Mouse (Mus musculus) CH12.LX (cell line): ENCODE results near the gene Fam222a. TPM values are rescaled to one million over a fixed set of nuclear protein-coding genes. Genes with fewer than 3 reads are reported as not detected.

ENCODE experiments used
- DNase-seq: peaks from one replicate; pipeline ENCODE4 v3.0.0-alpha.2; 2013; ENCODE audit errors: extremely low read depth
- H3K27ac ChIP-seq: 2 replicates; pipeline ENCODE4 v1.5.1; 2012; ENCODE audit warnings: low read depth, mild to moderate bottlenecking, control low read depth, moderate library complexity; ENCODE audit not compliant: insufficient read depth
- H3K27me3 ChIP-seq: replicated peaks from 2 replicates; pipeline ENCODE3; 2012; ENCODE audit warnings: inconsistent platforms
- H3K36me3 ChIP-seq, 2 experiments: replicated peaks in 1 of 2; 2 replicates each; pipeline versions ENCODE3 to v1.6.1; 2012; ENCODE audit warnings: inconsistent platforms in 1 of 2, low read length in 1 of 2, mild to moderate bottlenecking in 1 of 2, mixed read lengths in 1 of 2, moderate library complexity in 1 of 2; ENCODE audit not compliant: control insufficient read depth in 1 of 2, insufficient read depth in 1 of 2
- H3K4me1 ChIP-seq, 2 experiments: 2 replicates each; pipeline ENCODE4 v1.6.1; 2012; ENCODE audit warnings: inconsistent platforms in 1 of 2, moderate library complexity in 1 of 2; ENCODE audit not compliant: insufficient read depth in 2 of 2, control insufficient read depth in 1 of 2
- H3K4me2 ChIP-seq: 2 replicates; pipeline ENCODE4 v1.6.1; 2012; ENCODE audit warnings: low read depth, mild to moderate bottlenecking, control low read depth; ENCODE audit not compliant: poor library complexity, insufficient read depth, severe bottlenecking
- H3K4me3 ChIP-seq, 3 experiments: fragments of 150-350 bp in 1 of 3; sonication (generic) in 1 of 3; replicated peaks in 1 of 3; 2 replicates each; pipeline versions ENCODE3 to v1.5.1; 2011 to 2012; ENCODE audit warnings: low read depth in 2 of 3, low read length in 2 of 3, mild to moderate bottlenecking in 2 of 3, moderate library complexity in 2 of 3, control low read depth in 1 of 3, improper control_type of control experiment in 1 of 3, inconsistent platforms in 1 of 3, mixed read lengths in 1 of 3; ENCODE audit not compliant: poor library complexity in 1 of 3
- H3K79me2 ChIP-seq: replicated peaks from 2 replicates; pipeline ENCODE4 v1.6.1; 2012; ENCODE audit warnings: mild to moderate bottlenecking, moderate library complexity; ENCODE audit not compliant: control insufficient read depth, poor library complexity, insufficient read depth, severe bottlenecking; ENCODE audit errors: extremely low read depth
- H3K9ac ChIP-seq: 2 replicates; pipeline ENCODE4 v1.6.1; 2012; ENCODE audit warnings: low read depth, mild to moderate bottlenecking, control low read depth, moderate library complexity; ENCODE audit not compliant: insufficient read depth
- H3K9me3 ChIP-seq: replicated peaks from 2 replicates; pipeline ENCODE3; 2012; ENCODE audit warnings: low read length, inconsistent platforms, mixed read lengths
- CHD2 ChIP-seq: IDR thresholded peaks from 2 replicates; pipeline ENCODE4 v1.6.1; 2011; ENCODE audit warnings: low read length, improper control_type of control experiment
- CTCF ChIP-seq, 2 experiments: IDR thresholded peaks in 1 of 2; conservative IDR thresholded peaks in 1 of 2; 2 replicates each; pipeline ENCODE4 v1.5.1; 2011 to 2012; ENCODE audit warnings: low read depth in 2 of 2, low read length in 2 of 2, improper control_type of control experiment in 1 of 2, inconsistent platforms in 1 of 2, mild to moderate bottlenecking in 1 of 2, moderate library complexity in 1 of 2
- E2F4 ChIP-seq: IDR thresholded peaks from 2 replicates; pipeline ENCODE4 v1.6.1; 2011; ENCODE audit warnings: low read depth, low read length, improper control_type of control experiment; ENCODE audit not compliant: insufficient replicate concordance
- ETS1 ChIP-seq: conservative IDR thresholded peaks from 2 replicates; pipeline ENCODE4 v1.6.1; 2012; ENCODE audit warnings: low read depth, mild to moderate bottlenecking, inconsistent platforms, low read length, improper control_type of control experiment, moderate library complexity
- HCFC1 ChIP-seq: IDR thresholded peaks from 2 replicates; pipeline ENCODE4 v1.6.1; 2012; ENCODE audit warnings: low read depth, mild to moderate bottlenecking, inconsistent platforms, low read length, improper control_type of control experiment
- JUN ChIP-seq: IDR thresholded peaks from 2 replicates; pipeline ENCODE4 v1.6.1; 2011; ENCODE audit warnings: low read depth, mild to moderate bottlenecking, low read length, improper control_type of control experiment, moderate library complexity; ENCODE audit not compliant: insufficient read depth
- JUND ChIP-seq: conservative IDR thresholded peaks from 2 replicates; pipeline ENCODE4 v1.6.1; 2011; ENCODE audit warnings: low read depth, low read length, improper control_type of control experiment
- KAT2A ChIP-seq: IDR thresholded peaks from 2 replicates; pipeline ENCODE4 v1.6.1; 2012; ENCODE audit warnings: low read length, improper control_type of control experiment, inconsistent platforms; ENCODE audit not compliant: insufficient replicate concordance
- MAX ChIP-seq: IDR thresholded peaks from 2 replicates; pipeline ENCODE4 v1.6.1; 2011; ENCODE audit warnings: low read length, improper control_type of control experiment
- MXI1 ChIP-seq: IDR thresholded peaks from 2 replicates; pipeline ENCODE4 v1.6.1; 2011; ENCODE audit warnings: mild to moderate bottlenecking, low read depth, low read length, improper control_type of control experiment
- MYC ChIP-seq: IDR thresholded peaks from 2 replicates; pipeline ENCODE4 v1.6.1; 2011; ENCODE audit warnings: low read depth, mild to moderate bottlenecking, improper control_type of control experiment, low read length
- POLR2A ChIP-seq: IDR thresholded peaks from 2 replicates; pipeline ENCODE4 v1.6.1; 2011; ENCODE audit warnings: low read depth, mild to moderate bottlenecking, improper control_type of control experiment, low read length
- RAD21 ChIP-seq: IDR thresholded peaks from 2 replicates; pipeline ENCODE4 v1.6.1; 2011; ENCODE audit warnings: low read depth, mild to moderate bottlenecking, low read length, improper control_type of control experiment, moderate library complexity
- RCOR1 ChIP-seq: conservative IDR thresholded peaks from 2 replicates; pipeline ENCODE4 v1.6.1; 2012; ENCODE audit warnings: low read depth, mild to moderate bottlenecking, inconsistent platforms, low read length, improper control_type of control experiment
- SMC3 ChIP-seq: IDR thresholded peaks from 2 replicates; pipeline ENCODE4 v1.6.1; 2011; ENCODE audit warnings: low read depth, low read length, improper control_type of control experiment
- TBP ChIP-seq: conservative IDR thresholded peaks from 2 replicates; pipeline ENCODE4 v1.6.1; 2011; ENCODE audit warnings: low read depth, low read length, improper control_type of control experiment
- TCF12 ChIP-seq: IDR thresholded peaks from 2 replicates; pipeline ENCODE4 v1.6.1; 2014; ENCODE audit warnings: low read depth, mild to moderate bottlenecking, inconsistent platforms, low read length, improper control_type of control experiment
- UBTF ChIP-seq: IDR thresholded peaks from 2 replicates; pipeline ENCODE4 v1.6.1; 2012; ENCODE audit warnings: low read depth, mild to moderate bottlenecking, inconsistent platforms, low read length, improper control_type of control experiment, moderate library complexity
- USF2 ChIP-seq: conservative IDR thresholded peaks from 2 replicates; pipeline ENCODE4 v1.6.1; 2011; ENCODE audit warnings: low read depth, low read length, improper control_type of control experiment
- ZMIZ1 ChIP-seq: IDR thresholded peaks from 2 replicates; pipeline ENCODE4 v1.6.1; 2012; ENCODE audit warnings: low read depth, mild to moderate bottlenecking, inconsistent platforms, low read length, improper control_type of control experiment
- ZNF384 ChIP-seq: IDR thresholded peaks from 2 replicates; pipeline ENCODE4 v1.6.1; 2012; ENCODE audit warnings: low read depth, low read length, improper control_type of control experiment, inconsistent platforms
- dilution Hi-C: fragments of 300-500 bp; cut with MboI; formaldehyde crosslinking; loops from 2 replicates; pipeline ENCODE4 v1.14.3; 2020; ENCODE audit warnings: low sequenced_read_pairs; ENCODE audit not compliant: extremely low pct_unique_long_range_greater_than_20kb, extremely low pct_ligation_motif_present
- in situ Hi-C: fragments of 300-500 bp; cut with MboI; formaldehyde crosslinking; loops from 3 replicates; pipeline ENCODE4 v1.14.3; 2019; ENCODE audit warnings: low sequenced_read_pairs, low pct_ligation_motif_present, low pct_unique_long_range_greater_than_20kb, mixed read lengths
- polyA plus RNA-seq: library from polyadenylated mRNA; unstranded; fragments of >175 nt; gene quantifications from 2 replicates; pipeline ENCODE4 v1.2.1, GENCODE M21; 2012; ENCODE audit warnings: low read depth; ENCODE audit not compliant: insufficient read length
- total RNA-seq, 2 experiments: library from RNA; depleted of rRNA; stranded (reverse); fragments of 300-350 nt in 1 of 2; fragments of >200 nt in 1 of 2; gene quantifications; 2 replicates each; pipeline ENCODE4 v1.2.3; 2012 to 2014

Gene Fam222a
- total and polyA plus RNA-seq, 3 experiments = 0.13 TPM; not detected in 2

DNA sequence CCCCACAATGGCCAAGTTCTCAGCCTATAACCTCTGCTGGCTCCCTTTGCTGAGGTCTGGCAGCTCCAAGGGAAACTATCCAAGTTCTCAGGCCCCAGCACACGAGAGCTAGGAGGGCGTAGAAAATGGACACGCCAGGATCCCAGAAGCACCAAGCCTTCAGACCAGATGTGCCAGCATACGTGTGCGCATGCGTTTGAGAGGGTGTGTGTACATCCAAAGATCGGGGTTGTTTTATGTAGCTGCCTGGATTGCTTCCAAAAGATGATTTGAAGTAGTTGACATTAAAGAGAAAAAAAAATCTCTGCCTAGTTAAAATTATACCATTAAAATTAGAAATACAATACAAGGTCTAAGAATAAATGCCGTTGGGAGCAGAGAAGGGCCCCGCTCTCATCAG lies 22.7 kb upstream of the Fam222a start:
- Histone ChIP-seq H3K27me3 (peaks cover 51% of the 10 kb centered on the region), H3K4me3 (no peak overlapping the region), H3K4me1 (peaks cover under 1 to 5% of the 10 kb centered on the region in 2 experiments; a peak in 1 of 4 replicates), H3K4me2 (no peak overlapping the region), H3K79me2 (no peaks in the 10 kb centered on the region), H3K27ac (no peak overlapping the region), H3K9ac (no peak overlapping the region), H3K9me3 (peaks cover 13% of the 10 kb centered on the region), H3K36me3 (no peaks in the 10 kb centered on the region)
- no peak for DNase-seq
- TF ChIP-seq MAX (no peak), MYC (no peak), JUND (no peak), UBTF (no peak), MXI1 (no peak), TBP (no peak), KAT2A (no peak), ZMIZ1 (no peak), ZNF384 (no peak), JUN (no peak), CTCF (conservative IDR thresholded peaks at IDR 0.05 in 1 of 2, IDR thresholded peaks at IDR 0.05 in 1 of 2; ENCODE audit: low read depth in 2 of 2, low read length in 2 of 2) (no peak), TCF12 (no peak), E2F4 (no peak), HCFC1 (no peak)
- dilution Hi-C loops = no loop called here
- in situ Hi-C loops = no loop called here

GRCm38 (mm10) chr5:114548976-114549375 lies 18.8 kb upstream of the Fam222a start:
- H3K4me3 ChIP-seq = no peak overlapping the region
- H3K27ac ChIP-seq = no peak overlapping the region
- in situ Hi-C loops (no loop called here), dilution Hi-C loops (no loop called here)
- H3K27me3 ChIP-seq = peaks cover 68% of the 10 kb centered on the region
- H3K4me1 ChIP-seq = peaks cover 8 to 18% of the 10 kb centered on the region in 2 experiments
- no peaks in the 10 kb centered on the region for H3K79me2 ChIP-seq
- TF ChIP-seq CHD2 = no peak
- no peak for TF ChIP-seq RAD21
- TF ChIP-seq USF2 = no peak
- no peak for TF ChIP-seq SMC3
- TF ChIP-seq RCOR1 = no peak
- TF ChIP-seq POLR2A = no peak
- no peak for TF ChIP-seq ETS1
- TF ChIP-seq UBTF = no peak
- no peak overlapping the region for H3K4me2 ChIP-seq
- no peak for DNase-seq
- peaks cover 6% of the 10 kb centered on the region for H3K9me3 ChIP-seq
- H3K36me3 ChIP-seq = no peaks in the 10 kb centered on the region
- no peak overlapping the region for H3K9ac ChIP-seq
